Mouse (Mus musculus) embryonic stem cell, embryonic (primary cell): Measurements from ENCODE around the gene Stk38.

ENCODE experiments used
- CTCF ChIA-PET, 4 experiments: fragments of 300-600 bp in 2 of 4; fragments of 350-600 bp in 2 of 4; sonication (Branson Sonifier 250); formaldehyde crosslinking; loops; one replicate each; lab custom pipeline; 2022; ENCODE audit warnings: inconsistent platforms in 2 of 4; lab: Charles Lee
- POLR2A ChIA-PET, 4 experiments: fragments of 300-600 bp in 2 of 4; fragments of 350-600 bp in 2 of 4; sonication (Branson Sonifier 250); formaldehyde crosslinking; loops; one replicate each; lab custom pipeline; 2022; ENCODE audit warnings: antibody characterized with exemption in 4 of 4, inconsistent platforms in 1 of 4; lab: Charles Lee

The Stk38 gene

GRCm38 (mm10) chr17:29006812-29007211 lies 983 bp downstream of the Stk38 start:
- ChIA-PET CTCF (interaction anchor here (0.6 to 3.5 kb wide), 14 partner anchors 9 to 290 kb away, joined by 3 to 30 read pairs (median 4); no protein-coding TSS in a partner anchor), POLR2A (interaction anchor here in 3 of 4 experiments (0.5 to 13.7 kb wide), 51 partner anchors 8 to 529 kb away, joined by 3 to 252 read pairs (median 7); partner anchors contain the start of genes Srsf3 (in 3 of the 3), Cdkn1a (in 1 of the 3) and Kctd20 (in 1 of the 3))

DNA sequence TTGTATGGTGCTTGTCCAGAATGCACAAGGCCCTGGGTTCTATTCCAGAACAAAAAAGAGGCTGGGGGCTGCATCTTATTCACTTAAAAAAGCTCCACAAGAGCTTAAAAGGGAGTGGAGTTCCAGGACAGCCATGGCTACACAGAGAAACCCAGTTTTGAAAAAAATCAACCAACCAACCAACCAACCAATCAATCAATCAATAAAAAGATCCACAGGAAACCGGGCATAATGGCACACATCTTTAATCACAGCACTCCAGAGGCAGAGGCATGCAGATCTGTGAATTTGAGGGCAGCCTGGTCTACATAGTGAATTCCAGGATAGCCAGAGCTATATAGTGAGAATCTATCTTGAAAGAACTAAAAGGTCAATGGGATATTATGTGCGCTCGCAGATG lies 2.8 kb downstream of the Stk38 start:
- ChIA-PET POLR2A (interaction anchor here in 3 of 4 experiments (0.7 to 13.7 kb wide), 21 partner anchors 10 to 644 kb away, joined by 3 to 252 read pairs (median 8); partner anchors contain the start of gene Srsf3 (in 2 of the 3)), CTCF (interaction anchor here in 1 of 4 experiments (0.8 to 2.5 kb wide), 3 partner anchors 14 to 78 kb away, joined by 3 to 11 read pairs (median 3); no protein-coding TSS in a partner anchor)

GRCm38 (mm10) chr17:29003740-29004139 lies 4.1 kb downstream of the Stk38 start:
- ChIA-PET CTCF (interaction anchor here in 2 of 4 experiments (0.6 to 2.5 kb wide), 2 partner anchors 16 to 60 kb away, joined by 4 to 11 read pairs; no protein-coding TSS in a partner anchor), POLR2A (interaction anchor here in 2 of 4 experiments (1.2 to 13.7 kb wide), 7 partner anchors 11 to 36 kb away, joined by 3 to 252 read pairs (median 81); partner anchors contain the start of gene Srsf3 (in 1 of the 2))

DNA sequence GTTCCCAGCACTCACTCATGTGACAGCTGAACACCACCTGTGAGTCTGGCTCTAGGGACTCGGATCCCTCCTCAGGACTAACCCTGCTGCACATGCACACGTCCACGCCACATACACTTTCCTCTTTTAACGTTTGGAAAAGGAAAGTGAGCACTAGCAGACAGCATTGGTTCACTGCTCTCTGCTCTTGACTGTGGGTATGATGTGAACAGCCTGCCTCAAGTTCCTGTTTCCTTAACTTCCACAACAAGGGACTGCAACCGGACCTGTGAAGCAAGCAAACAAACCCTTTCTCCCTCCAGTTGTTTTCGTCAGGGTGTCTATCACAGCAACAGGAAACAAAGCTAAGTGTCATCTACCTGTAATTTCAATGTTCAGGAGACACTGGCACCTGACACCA lies 7.3 kb downstream of the Stk38 start:
- CTCF ChIA-PET: interaction anchor here in 2 of 4 experiments (1.2 to 1.8 kb wide), 3 partner anchors 10 to 22 kb away, joined by 3 to 14 read pairs (median 4); no protein-coding TSS in a partner anchor

DNA sequence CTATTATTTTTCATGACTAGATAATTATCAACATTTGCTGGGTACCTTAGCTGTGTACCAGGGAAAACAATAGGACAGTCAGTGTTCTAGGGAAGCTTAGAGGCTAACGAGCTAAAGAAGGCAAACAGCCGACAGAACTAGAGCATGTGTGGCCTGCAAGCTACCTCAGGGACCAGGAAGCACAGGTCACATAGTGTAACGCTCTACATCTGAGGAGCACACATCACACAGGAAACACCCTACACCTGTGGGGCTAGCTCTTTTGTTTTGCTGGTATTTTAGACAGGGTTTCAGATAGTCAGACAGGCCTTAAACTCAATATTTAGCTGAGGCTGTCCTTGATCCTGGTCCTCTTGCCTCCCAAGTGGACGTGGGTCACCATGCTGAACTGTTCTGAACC lies 13.2 kb downstream of the Stk38 start:
- ChIA-PET CTCF (interaction anchor here in 2 of 4 experiments (0.8 to 5.9 kb wide), 7 partner anchors 8 to 41 kb away, joined by 3 to 43 read pairs (median 6); partner anchors contain the start of gene Stk38 (in 1 of the 2)), POLR2A (interaction anchor here in 2 of 4 experiments (0.8 to 14.6 kb wide), 17 partner anchors 8 to 99 kb away, joined by 3 to 252 read pairs (median 4); partner anchors contain the start of genes Srsf3 (in 2 of the 2), Cdkn1a (in 1 of the 2) and Stk38 (in 1 of the 2))

More for the DNA sequence above, 7.3 kb downstream of the Stk38 start:
- POLR2A ChIA-PET: interaction anchor here in 3 of 4 experiments (0.8 to 14.6 kb wide), 12 partner anchors 3 to 93 kb away, joined by 3 to 252 read pairs (median 5); partner anchors contain the start of genes Srsf3 (in 1 of the 3) and Stk38 (in 1 of the 3)

DNA sequence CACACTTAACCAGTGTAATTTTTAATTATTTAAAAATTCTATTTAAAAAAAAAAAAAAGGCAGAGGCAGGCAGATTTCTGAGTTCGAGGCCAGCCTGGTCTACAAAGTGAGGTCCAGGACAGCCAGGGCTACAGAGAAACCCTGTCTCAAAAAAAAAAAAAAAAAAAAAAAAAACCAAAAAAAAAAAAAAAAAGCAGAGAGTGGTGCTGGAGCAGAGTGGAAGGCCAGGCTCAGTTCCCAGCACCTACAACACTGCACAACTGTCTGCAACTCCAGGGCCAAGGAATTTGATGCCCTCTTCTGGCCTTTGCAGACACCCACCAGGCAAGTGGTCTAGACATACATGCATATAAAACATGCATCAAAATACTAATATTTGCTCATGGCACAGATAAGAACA lies 14.8 kb downstream of the Stk38 start:
- ChIA-PET POLR2A (interaction anchor here in 3 of 4 experiments (0.7 to 14.6 kb wide), 6 partner anchors 10 to 63 kb away, joined by 3 to 252 read pairs (median 8); partner anchors contain the start of genes Stk38 (in 2 of the 3) and Srsf3 (in 1 of the 3)), CTCF (interaction anchor here (0.6 to 2.3 kb wide), 14 partner anchors 8 to 761 kb away, joined by 3 to 7 read pairs (median 4); partner anchors contain the start of gene Stk38 (in 1 of the 4))

GRCm38 (mm10) chr17:28992105-28992504 lies 15.7 kb downstream of the Stk38 start:
- CTCF ChIA-PET: no interaction called here
- POLR2A ChIA-PET: interaction anchor here in 2 of 4 experiments (1.0 to 14.6 kb wide), 7 partner anchors 10 to 241 kb away, joined by 3 to 252 read pairs (median 3); partner anchors contain the start of gene Stk38 (in 2 of the 2)

GRCm38 (mm10) chr17:28991286-28991685 lies 16.5 kb downstream of the Stk38 start:
- ChIA-PET POLR2A (interaction anchor here in 3 of 4 experiments (0.7 to 14.6 kb wide), 20 partner anchors 8 to 105 kb away, joined by 3 to 252 read pairs (median 4); partner anchors contain the start of genes Stk38 (in 2 of the 3), Cdkn1a (in 1 of the 3) and Srsf3 (in 1 of the 3)), CTCF (interaction anchor here in 2 of 4 experiments (0.7 to 0.9 kb wide), 3 partner anchors 13 to 352 kb away, joined by 3 to 5 read pairs (median 4); no protein-coding TSS in a partner anchor)

DNA sequence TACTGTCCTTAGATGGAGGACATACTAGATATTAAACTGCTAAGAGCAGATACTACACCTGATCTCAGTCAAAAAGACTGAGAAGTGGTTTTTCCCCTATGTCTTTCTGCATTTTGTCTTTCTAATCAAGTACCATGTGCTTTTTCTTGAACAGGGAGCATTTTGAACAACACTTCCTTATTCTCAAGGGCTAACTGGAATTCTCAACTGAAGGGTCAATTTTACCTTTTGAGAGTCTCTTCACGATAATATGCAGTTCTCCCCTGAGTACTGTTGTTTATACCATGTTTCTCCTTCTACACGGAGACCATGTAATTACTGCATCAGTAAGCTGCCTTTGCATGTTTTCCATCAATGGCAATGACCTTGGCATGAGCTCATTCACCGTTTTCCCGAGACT lies 17.7 kb downstream of the Stk38 start:
- ChIA-PET CTCF (interaction anchor here in 3 of 4 experiments (0.5 to 4.6 kb wide), 10 partner anchors 9 to 237 kb away, joined by 3 to 66 read pairs (median 4); no protein-coding TSS in a partner anchor), POLR2A (interaction anchor here (0.6 to 14.6 kb wide), 29 partner anchors 8 to 106 kb away, joined by 3 to 252 read pairs (median 4); partner anchors contain the start of genes Srsf3 (in 2 of the 4), Stk38 (in 2 of the 4) and Kctd20 (in 1 of the 4))

DNA sequence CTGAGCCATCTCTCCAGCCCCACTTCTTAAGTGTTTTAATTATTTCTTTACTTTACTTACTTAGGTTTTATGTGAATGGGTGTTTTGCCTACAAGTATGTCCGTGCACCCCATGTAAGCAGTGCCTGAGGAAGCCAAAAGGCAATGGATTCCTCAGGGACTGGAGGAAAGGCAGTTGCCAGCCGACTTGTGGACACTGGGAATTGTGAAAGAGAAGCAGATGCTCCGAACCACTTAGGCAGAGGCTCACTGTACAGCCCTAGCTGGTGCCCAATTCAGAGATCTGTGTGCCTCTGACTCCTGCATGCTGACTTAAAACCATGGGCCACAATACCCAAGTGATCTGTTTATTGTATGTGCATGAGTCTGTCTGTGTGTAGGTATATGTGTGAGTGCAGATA lies 18.8 kb downstream of the Stk38 start:
- CTCF ChIA-PET: interaction anchor here in 2 of 4 experiments (0.5 to 4.6 kb wide), 11 partner anchors 16 to 353 kb away, joined by 3 to 66 read pairs (median 16); partner anchors contain the start of gene Stk38 (in 2 of the 2)
- POLR2A ChIA-PET: interaction anchor here in 3 of 4 experiments (0.7 to 14.6 kb wide), 22 partner anchors 7 to 305 kb away, joined by 3 to 252 read pairs (median 10); partner anchors contain the start of genes Srsf3 (in 2 of the 3) and Stk38 (in 2 of the 3)

- POLR2A ChIA-PET: interaction anchor here (0.8 to 14.6 kb wide), 60 partner anchors 8 to 305 kb away, joined by 3 to 252 read pairs (median 6); partner anchors contain the start of genes Srsf3 (in 3 of the 4), Cdkn1a (in 2 of the 4), Stk38 (in 2 of the 4) and Kctd20 (in 1 of the 4)
- CTCF ChIA-PET: interaction anchor here (0.5 to 4.6 kb wide), 91 partner anchors 9 to 1381 kb away, joined by 3 to 66 read pairs (median 4); partner anchors contain the start of genes Kctd20 (in 2 of the 4), Stk38 (in 2 of the 4), 4930539E08Rik (in 1 of the 4) and Srsf3 (in 1 of the 4)
Measured at GRCm38 (mm10) chr17:28988291-28988690, 19.5 kb downstream of the Stk38 start.

- ChIA-PET CTCF (interaction anchor here (0.6 to 4.6 kb wide), 103 partner anchors 8 to 1381 kb away, joined by 3 to 66 read pairs (median 4); partner anchors contain the start of genes Stk38 (in 3 of the 4), Kctd20 (in 2 of the 4), 4930539E08Rik (in 1 of the 4) and Srsf3 (in 1 of the 4)), POLR2A (interaction anchor here (0.6 to 14.6 kb wide), 68 partner anchors 8 to 363 kb away, joined by 3 to 252 read pairs (median 5); partner anchors contain the start of genes Srsf3 (in 3 of the 4), Cdkn1a (in 2 of the 4), Stk38 (in 2 of the 4) and Kctd20 (in 1 of the 4))
Measured at GRCm38 (mm10) chr17:28987713-28988112, 20.1 kb downstream of the Stk38 start.

- ChIA-PET POLR2A (interaction anchor here (0.6 to 14.6 kb wide), 45 partner anchors 9 to 1078 kb away, joined by 3 to 252 read pairs (median 6); partner anchors contain the start of genes Srsf3 (in 3 of the 4), Stk38 (in 2 of the 4), Kctd20 (in 1 of the 4) and Pxt1 (in 1 of the 4)), CTCF (interaction anchor here (0.6 to 4.6 kb wide), 58 partner anchors 8 to 384 kb away, joined by 3 to 66 read pairs (median 6); partner anchors contain the start of genes Stk38 (in 3 of the 4) and Kctd20 (in 1 of the 4))
Measured at GRCm38 (mm10) chr17:28986833-28987232, 21.0 kb downstream of the Stk38 start.

DNA sequence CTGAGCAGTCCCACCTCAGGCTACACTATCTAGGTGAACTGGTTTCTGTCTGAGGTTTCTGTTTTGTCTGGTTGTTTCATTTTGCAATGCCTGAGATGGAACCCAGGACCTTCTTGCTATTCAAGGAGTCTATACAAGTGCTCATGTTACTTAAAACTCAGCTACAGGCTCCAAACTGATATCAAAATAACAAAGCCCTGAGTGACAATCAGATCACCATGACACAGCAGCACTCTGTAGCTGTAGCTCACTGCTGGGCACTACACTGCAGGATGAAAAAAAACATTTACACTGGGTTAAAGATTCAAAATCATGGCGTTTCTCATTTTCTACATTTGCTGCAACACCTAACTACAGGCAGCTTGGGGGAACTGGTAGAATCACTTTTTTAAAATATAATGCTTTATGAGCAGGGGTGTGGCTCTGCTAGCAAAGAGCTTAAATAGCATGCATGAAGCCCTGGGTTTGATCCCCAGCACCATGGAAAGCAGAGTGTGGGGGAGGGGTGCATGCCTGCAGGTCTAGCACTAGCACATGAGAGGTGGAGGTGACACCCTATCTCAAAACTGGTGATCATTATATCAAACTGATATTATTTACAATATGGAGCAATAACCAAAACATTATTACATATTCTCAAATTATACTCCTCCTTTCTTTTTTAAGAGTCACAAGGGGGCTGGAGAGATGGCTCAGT lies 22.9 kb downstream of the Stk38 start:
- ChIA-PET POLR2A (interaction anchor here in 2 of 4 experiments (0.9 to 9.0 kb wide), 11 partner anchors 9 to 72 kb away, joined by 3 to 97 read pairs (median 5); partner anchors contain the start of genes Srsf3 (in 2 of the 2) and Stk38 (in 2 of the 2)), CTCF (interaction anchor here in 1 of 4 experiments (0.9 to 4.4 kb wide), 5 partner anchors 9 to 80 kb away, joined by 3 to 43 read pairs (median 3); partner anchors contain the start of gene Srsf3)

GRCm38 (mm10) chr17:28982591-28982990 lies 25.2 kb downstream of the Stk38 start:
- ChIA-PET POLR2A (interaction anchor here in 3 of 4 experiments (0.6 to 4.9 kb wide), 45 partner anchors 8 to 195 kb away, joined by 3 to 44 read pairs (median 4); partner anchors contain the start of genes Srsf3 (in 2 of the 3), Stk38 (in 2 of the 3) and Kctd20 (in 1 of the 3)), CTCF (interaction anchor here in 2 of 4 experiments (0.5 to 1.5 kb wide), 5 partner anchors 11 to 195 kb away, joined by 3 to 5 read pairs (median 4); no protein-coding TSS in a partner anchor)

GRCm38 (mm10) chr17:28981081-28981480 lies 26.7 kb downstream of the Stk38 start:
- ChIA-PET CTCF (interaction anchor here in 2 of 4 experiments (0.7 to 1.2 kb wide), 9 partner anchors 9 to 218 kb away, joined by 3 to 5 read pairs (median 3); no protein-coding TSS in a partner anchor), POLR2A (interaction anchor here in 3 of 4 experiments (0.6 to 4.9 kb wide), 30 partner anchors 8 to 477 kb away, joined by 3 to 44 read pairs (median 4); partner anchors contain the start of genes Stk38 (in 2 of the 3), Mapk14 (in 1 of the 3) and Srsf3 (in 1 of the 3))
